Mouse (Mus musculus) CD4-positive, CD25-positive, alpha-beta regulatory T cell, adult 4 months (primary cell): Measurements from ENCODE around the gene Ppm1k. TPM values are rescaled to one million over a fixed set of nuclear protein-coding genes. Genes with fewer than 3 reads are reported as not detected.
"Not testable (repeated sequence)": the region's sequence is repeated elsewhere in the genome, so short reads cannot be mapped to it uniquely, and the experiment has no call there.

ENCODE experiments used
- ATAC-seq: one replicate; pipeline ENCODE4 v1.8.0; 2017
- polyA plus RNA-seq, 2 experiments: library from polyadenylated mRNA; unstranded; fragments of 100-300 nt; shearing (Covaris generic); gene quantifications; one replicate each; pipeline ENCODE4 v1.2.1; 2017

Gene Ppm1k
- polyA plus RNA-seq, 2 experiments from 2014 or later: 22.8 to 27.0 TPM

DNA sequence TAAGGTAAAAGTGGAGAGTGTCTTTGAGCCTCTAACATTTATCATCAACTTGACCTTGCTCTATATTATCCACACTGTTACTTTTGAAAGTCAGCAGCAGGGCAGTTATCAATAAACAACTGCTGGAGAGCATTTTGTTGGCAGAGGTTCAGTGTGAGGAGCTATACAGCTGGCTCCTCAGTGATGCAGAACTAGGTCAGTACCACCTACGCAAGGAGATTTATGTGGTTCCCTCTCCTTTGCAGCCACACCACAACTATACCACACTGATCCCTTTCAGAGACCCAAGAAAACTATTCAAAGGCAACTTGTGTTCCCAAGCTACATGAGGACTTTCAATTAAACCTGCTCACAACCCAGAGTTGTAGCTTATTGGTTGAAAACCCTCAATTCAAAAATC is 3.8 kb downstream of the Ppm1k start:
- ATAC-seq: no peak

DNA sequence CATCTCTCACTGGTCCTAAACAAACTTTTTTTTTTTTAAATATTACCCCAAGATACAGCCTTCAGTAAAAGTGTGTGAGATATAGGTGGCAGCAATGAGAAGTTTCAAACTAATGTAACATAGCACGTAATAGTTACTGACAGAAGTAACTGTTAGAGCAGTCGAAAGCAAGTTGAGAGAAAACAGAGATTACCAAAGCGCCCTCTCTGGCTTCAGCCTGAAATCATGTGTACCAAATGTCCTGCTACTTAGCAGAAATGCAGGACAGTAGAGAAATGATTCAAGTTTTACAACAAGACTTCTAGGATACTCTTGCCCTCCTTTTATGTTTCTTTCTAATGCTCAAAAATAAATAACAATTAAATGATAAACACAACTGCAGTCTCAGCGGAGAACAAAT is 4.3 kb downstream of the Ppm1k start:
- ATAC-seq: no peak

DNA sequence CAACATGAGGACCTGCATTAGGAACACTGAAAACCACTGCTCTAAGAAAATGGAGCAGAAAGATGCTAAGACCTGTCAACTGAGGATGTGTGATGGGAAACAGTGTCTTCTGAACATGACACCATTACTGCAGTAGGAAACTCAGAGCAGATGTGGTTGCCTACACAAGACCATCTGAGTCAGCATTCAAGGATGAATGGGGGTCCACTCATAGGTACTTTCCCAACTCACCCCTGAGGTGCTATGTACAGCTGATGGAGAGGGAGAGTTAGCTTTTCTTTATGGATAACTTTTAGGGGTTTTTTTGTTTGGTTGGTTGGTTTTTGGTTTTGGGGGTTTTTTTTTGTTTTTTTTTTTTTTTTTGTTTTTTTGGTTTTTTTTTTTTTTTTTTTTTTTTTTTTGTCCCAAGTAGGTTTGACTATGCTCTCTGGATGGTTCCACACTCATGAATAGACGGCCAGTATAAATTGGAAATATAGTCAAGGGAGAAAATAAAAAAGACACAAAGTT is 5.9 kb downstream of the Ppm1k start:
- ATAC-seq: peak; percentile 28

DNA sequence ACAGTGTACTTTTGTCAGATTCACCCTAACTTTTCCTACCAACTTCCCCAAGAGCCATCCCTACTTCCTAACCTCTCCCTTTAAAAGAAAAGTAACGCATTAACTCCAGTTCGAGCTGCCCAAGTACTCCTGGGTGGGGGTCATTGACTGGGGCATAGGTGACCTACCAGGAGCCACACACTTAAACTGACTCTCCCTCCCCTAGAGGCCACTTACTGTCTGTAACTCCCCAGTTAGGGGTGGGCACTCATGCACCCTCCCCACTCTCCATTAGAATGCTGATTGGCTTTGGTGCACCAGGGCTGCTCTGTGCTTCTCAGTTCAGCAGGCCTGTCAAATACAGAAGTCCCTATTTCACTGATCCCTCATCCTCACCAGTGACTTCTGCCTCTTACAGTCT is 8.3 kb downstream of the Ppm1k start:
- no peak for ATAC-seq

DNA sequence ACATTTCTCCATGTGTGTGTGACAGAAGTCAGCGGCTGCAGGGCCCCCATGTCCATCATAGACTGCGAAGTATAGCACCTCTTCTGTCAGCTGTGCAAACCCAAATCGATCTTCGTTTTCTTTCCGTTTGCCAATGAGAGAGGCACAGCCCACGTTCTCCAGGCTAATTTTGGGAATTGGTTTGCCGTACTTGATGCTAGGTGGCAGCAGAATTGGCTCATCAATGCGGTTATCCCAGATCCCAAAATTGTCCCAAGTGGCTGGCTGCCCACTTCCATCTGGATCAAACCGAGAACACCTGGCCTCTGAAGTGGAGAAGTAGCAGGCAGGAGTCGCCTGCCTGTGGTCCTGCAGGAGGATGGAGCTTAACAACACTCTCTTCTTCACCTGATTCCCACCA is 10.5 kb downstream of the Ppm1k start:
- ATAC-seq: no peak

GRCm38 (mm10) chr6:57520749-57521652 is 14.3 kb downstream of the Ppm1k start:
- no peak for ATAC-seq

DNA sequence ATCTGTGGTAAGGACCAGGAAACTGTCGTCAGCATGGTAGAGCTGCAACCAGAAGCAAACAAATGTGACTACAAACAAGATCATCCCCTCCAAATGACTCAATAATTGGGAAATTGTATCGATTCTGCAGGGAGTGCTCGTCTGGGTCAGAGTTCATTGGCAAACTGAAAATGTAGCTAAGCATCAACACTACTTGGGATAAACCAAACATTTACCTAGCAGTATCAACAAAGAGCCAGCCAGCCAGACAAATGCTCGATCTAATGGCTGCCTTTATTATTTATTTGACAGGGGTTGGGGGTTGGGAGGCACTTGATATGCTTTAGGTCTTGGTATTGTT is 21.3 kb downstream of the Ppm1k start:
- no peak for ATAC-seq

GRCm38 (mm10) chr6:57513351-57514034 is 21.8 kb downstream of the Ppm1k start:
- ATAC-seq: no peak

DNA sequence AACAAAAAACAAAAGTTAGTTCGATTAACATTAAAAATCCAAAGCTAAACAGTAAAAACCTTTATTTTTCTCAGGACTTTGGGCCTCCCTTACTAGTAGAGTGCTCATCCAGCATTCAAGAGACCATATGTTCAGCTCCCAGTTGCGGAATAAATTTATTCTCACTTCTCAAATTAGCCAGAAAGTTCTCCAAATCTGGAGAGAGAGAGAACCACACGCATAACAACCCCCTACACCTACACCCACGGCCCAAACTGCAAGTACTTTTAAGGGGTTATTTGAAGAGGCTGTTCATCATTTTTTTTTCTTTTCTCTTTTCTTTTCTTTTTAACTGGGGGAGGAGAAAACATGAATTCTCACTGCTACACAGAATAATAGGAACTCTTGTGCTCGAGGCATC is 23.4 kb downstream of the Ppm1k start:
- ATAC-seq: no peak

DNA sequence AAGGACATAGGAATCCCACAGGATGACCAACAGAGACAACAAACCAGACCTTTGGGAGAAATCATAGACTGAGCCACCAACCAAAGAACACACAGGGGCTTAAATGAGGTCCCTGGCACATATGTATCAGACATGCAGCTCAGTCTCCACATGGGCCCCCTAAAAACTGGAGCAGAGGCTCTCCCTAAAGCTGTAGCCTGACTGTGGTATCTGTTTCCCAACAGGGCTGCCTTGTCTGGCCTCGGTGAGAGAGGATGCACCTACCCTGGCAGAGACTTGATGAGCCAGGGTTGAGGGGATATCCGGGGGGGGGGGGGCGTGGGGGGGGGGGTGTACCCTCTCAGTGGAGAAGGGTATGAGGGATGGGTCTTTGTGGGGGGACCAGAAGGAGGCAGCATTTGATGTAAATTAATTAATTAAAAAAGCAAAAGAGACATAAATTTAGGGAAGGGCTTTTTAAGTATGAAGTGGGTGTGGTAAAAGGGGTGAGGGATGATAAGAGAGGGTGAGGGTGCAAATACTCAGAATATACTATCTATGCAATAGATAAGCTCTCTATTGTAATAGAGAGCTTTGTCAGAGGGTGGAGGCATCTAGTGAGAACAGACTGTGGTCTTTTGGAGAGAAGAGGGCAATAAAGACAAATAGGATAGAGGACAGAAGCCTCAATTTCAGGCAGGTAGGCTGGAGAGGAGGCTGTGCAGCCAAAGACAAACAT is 31.4 kb downstream of the Ppm1k start:
- no peak for ATAC-seq

- ATAC-seq: no peak
Observed at GRCm38 (mm10) chr6:57499209-57499608, 36.1 kb downstream of the Ppm1k start.

DNA sequence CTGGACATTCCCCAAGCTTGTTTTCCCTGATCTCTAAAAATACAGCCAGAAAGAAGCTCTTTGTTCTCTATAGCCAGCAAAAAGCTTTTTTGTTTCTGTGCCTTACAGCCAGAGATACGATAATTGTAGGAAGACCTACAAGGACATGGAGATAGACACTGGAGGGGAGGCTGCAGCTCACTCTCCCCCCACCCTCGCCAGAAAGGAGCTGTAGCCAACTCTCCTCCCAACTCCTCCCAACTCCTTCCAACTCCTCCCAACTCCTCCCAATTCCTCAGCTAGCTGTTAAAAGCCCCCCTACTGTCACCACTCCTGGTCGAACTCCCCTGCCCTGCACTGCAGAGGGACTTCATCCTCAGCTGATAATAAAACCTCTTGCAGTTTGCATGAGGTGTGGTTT is 67.1 kb downstream of the Ppm1k start:
- not testable (repeated sequence) for ATAC-seq

Other genes with a start within 250 kb of the Ppm1k start
- gene Vmn1r16, start 206.0 kb downstream of the Ppm1k start, polyA plus RNA-seq: not detected
- not detected for gene Vmn1r17, start 171.7 kb downstream of the Ppm1k start, polyA plus RNA-seq
- not detected for gene Vmn1r18, start 139.7 kb downstream of the Ppm1k start, polyA plus RNA-seq
- gene Vmn1r19, start 131.7 kb downstream of the Ppm1k start, polyA plus RNA-seq: not detected
- gene Vmn1r20, start 106.5 kb downstream of the Ppm1k start, polyA plus RNA-seq: not detected
- gene Herc6, start 45.5 kb upstream of the Ppm1k start, polyA plus RNA-seq: 10 to 100 TPM; 30.8 to 34.1 TPM
- 1 to 10 TPM; 3.2 TPM for gene Pyurf, start 156.6 kb upstream of the Ppm1k start, polyA plus RNA-seq
- 1 to 10 TPM; 2.6 to 3.5 TPM for gene Lancl2, start 167.1 kb upstream of the Ppm1k start, polyA plus RNA-seq